Mouse (Mus musculus): ENCODE results near the gene Nme3. TPM values are rescaled to one million over a fixed set of nuclear protein-coding genes. Genes with fewer than 3 reads are reported as not detected.

Gene Nme3
- polyA plus RNA-seq, 1 experiment from 2014 or later = 52.8 TPM

- Histone ChIP-seq H3K36me3 (replicated peaks; ENCODE audit: control insufficient read depth, insufficient read depth, low read depth, low read length) (no peaks in the 10 kb centered on the region; the same call in 1 of the 2 replicates), H3K4me3 (ENCODE audit: low read depth, low read length) (no peak overlapping the region), H3K4me2 (ENCODE audit: low read depth, low read length) (no peak overlapping the region), H3K4me1 (ENCODE audit: control insufficient read depth, insufficient read depth, low read length) (peaks cover 4% of the 10 kb centered on the region), H3K27me3 (ENCODE audit: control insufficient read depth, insufficient read depth, low read length) (no peaks in the 10 kb centered on the region), H3K9me3 (replicated peaks; ENCODE audit: control insufficient read depth, low read length) (no peaks in the 10 kb centered on the region), H3K9ac (replicated peaks; ENCODE audit: low read length) (no peak overlapping the region), H3K27ac (replicated peaks; ENCODE audit: low read depth, low read length) (no peak overlapping the region)
- WGBS = 88% methylated on average over 19 of the region's 19 CpGs
- ATAC-seq (replicated peaks; ENCODE audit: insufficient number of reproducible peaks, low FRiP score, low TSS enrichment, low read depth) = no peak
- DNase-seq (ENCODE audit: low spot score) = no peak
Observed at GRCm38 (mm10) chr17:24890151-24891092, 5.9 kb upstream of the Nme3 start.

GRCm38 (mm10) chr17:24891321-24891720 is 5.0 kb upstream of the Nme3 start:
- Histone ChIP-seq H3K4me3 (ENCODE audit: low read depth, low read length) (no peak overlapping the region), H3K9ac (replicated peaks; ENCODE audit: low read length) (no peak overlapping the region), H3K27ac (replicated peaks; ENCODE audit: low read depth, low read length) (no peak overlapping the region), H3K27me3 (ENCODE audit: control insufficient read depth, insufficient read depth, low read length) (no peaks in the 10 kb centered on the region), H3K4me2 (ENCODE audit: low read depth, low read length) (no peak overlapping the region), H3K4me1 (ENCODE audit: control insufficient read depth, insufficient read depth, low read length) (peaks cover 7% of the 10 kb centered on the region), H3K9me3 (replicated peaks; ENCODE audit: control insufficient read depth, low read length) (no peaks in the 10 kb centered on the region), H3K36me3 (replicated peaks; ENCODE audit: control insufficient read depth, insufficient read depth, low read depth, low read length) (no peaks in the 10 kb centered on the region; the same call in 1 of the 2 replicates)
- 86% methylated on average over 13 of the region's 13 CpGs for WGBS
- ATAC-seq (replicated peaks; ENCODE audit: insufficient number of reproducible peaks, low FRiP score, low TSS enrichment, low read depth) (no peak), DNase-seq (ENCODE audit: low spot score) (no peak)

GRCm38 (mm10) chr17:24892785-24893184 is 3.5 kb upstream of the Nme3 start:
- ATAC-seq (replicated peaks; ENCODE audit: insufficient number of reproducible peaks, low FRiP score, low TSS enrichment, low read depth) = no peak
- H3K4me3 ChIP-seq (ENCODE audit: low read depth, low read length) = no peak overlapping the region; the same call in 1 of the 2 replicates

GRCm38 (mm10) chr17:24893276-24893675 is 3.0 kb upstream of the Nme3 start:
- Histone ChIP-seq H3K9ac (replicated peaks; ENCODE audit: low read length) (no peak overlapping the region), H3K27me3 (ENCODE audit: control insufficient read depth, insufficient read depth, low read length) (no peaks in the 10 kb centered on the region), H3K9me3 (replicated peaks; ENCODE audit: control insufficient read depth, low read length) (no peaks in the 10 kb centered on the region), H3K4me2 (ENCODE audit: low read depth, low read length) (no peak overlapping the region), H3K36me3 (replicated peaks; ENCODE audit: control insufficient read depth, insufficient read depth, low read depth, low read length) (peaks cover 3% of the 10 kb centered on the region), H3K27ac (replicated peaks; ENCODE audit: low read depth, low read length) (no peak overlapping the region), H3K4me1 (ENCODE audit: control insufficient read depth, insufficient read depth, low read length) (peaks cover 9% of the 10 kb centered on the region), H3K4me3 (ENCODE audit: low read depth, low read length) (no peak overlapping the region; the same call in none of the 2 replicates)
- ATAC-seq (replicated peaks; ENCODE audit: insufficient number of reproducible peaks, low FRiP score, low TSS enrichment, low read depth) (no peak), DNase-seq (ENCODE audit: low spot score) (no peak)
- WGBS = 90% methylated on average over 2 of the region's 2 CpGs

More at GRCm38 (mm10) chr17:24892785-24893184, 3.5 kb upstream of the Nme3 start:
- H3K36me3 ChIP-seq (replicated peaks; ENCODE audit: control insufficient read depth, insufficient read depth, low read depth, low read length) = peaks cover 3% of the 10 kb centered on the region
- H3K27me3 ChIP-seq (ENCODE audit: control insufficient read depth, insufficient read depth, low read length) = no peaks in the 10 kb centered on the region
- no peak overlapping the region for H3K4me2 ChIP-seq (ENCODE audit: low read depth, low read length)
- H3K9ac ChIP-seq (replicated peaks; ENCODE audit: low read length) = no peak overlapping the region
- no peak overlapping the region for H3K27ac ChIP-seq (replicated peaks; ENCODE audit: low read depth, low read length)
- 84% methylated on average over 12 of the region's 12 CpGs for WGBS
- H3K9me3 ChIP-seq (replicated peaks; ENCODE audit: control insufficient read depth, low read length) = no peaks in the 10 kb centered on the region
- H3K4me1 ChIP-seq (ENCODE audit: control insufficient read depth, insufficient read depth, low read length) = peaks cover 9% of the 10 kb centered on the region
- no peak for DNase-seq (ENCODE audit: low spot score)

- DNase-seq (ENCODE audit: low spot score) (no peak), ATAC-seq (replicated peaks; ENCODE audit: insufficient number of reproducible peaks, low FRiP score, low TSS enrichment, low read depth) (no peak)
- WGBS = 10% methylated on average over 31 of the region's 31 CpGs
- Histone ChIP-seq H3K27ac (replicated peaks; ENCODE audit: low read depth, low read length) (peak overlapping the region; percentile 62), H3K9me3 (replicated peaks; ENCODE audit: control insufficient read depth, low read length) (no peaks in the 10 kb centered on the region), H3K4me3 (ENCODE audit: low read depth, low read length) (peak overlapping the region; percentile 89), H3K4me1 (ENCODE audit: control insufficient read depth, insufficient read depth, low read length) (peaks cover 9% of the 10 kb centered on the region), H3K27me3 (ENCODE audit: control insufficient read depth, insufficient read depth, low read length) (no peaks in the 10 kb centered on the region), H3K9ac (replicated peaks; ENCODE audit: low read length) (peak overlapping the region; percentile 84), H3K36me3 (replicated peaks; ENCODE audit: control insufficient read depth, insufficient read depth, low read depth, low read length) (peaks cover 12% of the 10 kb centered on the region), H3K4me2 (ENCODE audit: low read depth, low read length) (peak overlapping the region; percentile 95)
Observed at GRCm38 (mm10) chr17:24894061-24894994, 2.0 kb upstream of the Nme3 start.

- H3K27ac ChIP-seq (replicated peaks; ENCODE audit: low read depth, low read length) = peak within 1 kb of the TSS; percentile 62
- no peaks in the 10 kb centered on the region for H3K27me3 ChIP-seq (ENCODE audit: control insufficient read depth, insufficient read depth, low read length)
- under 1% methylated on average over 61 of the region's 62 CpGs for WGBS
- H3K4me1 ChIP-seq (ENCODE audit: control insufficient read depth, insufficient read depth, low read length) = peaks cover 9% of the 10 kb centered on the region
- H3K4me3 ChIP-seq (ENCODE audit: low read depth, low read length) = peak within 1 kb of the TSS; percentile 89
- H3K36me3 ChIP-seq (replicated peaks; ENCODE audit: control insufficient read depth, insufficient read depth, low read depth, low read length) = peaks cover 16% of the 10 kb centered on the region
- peak; percentile 92 for DNase-seq (ENCODE audit: low spot score)
- peak within 1 kb of the TSS; percentile 95 for H3K4me2 ChIP-seq (ENCODE audit: low read depth, low read length)
- no peaks in the 10 kb centered on the region for H3K9me3 ChIP-seq (replicated peaks; ENCODE audit: control insufficient read depth, low read length)
- peak within 1 kb of the TSS; percentile 84 for H3K9ac ChIP-seq (replicated peaks; ENCODE audit: low read length)
- 0 out of 2 replicates have a peak, but pooled peaks have one; percentile 20 for ATAC-seq (replicated peaks; ENCODE audit: insufficient number of reproducible peaks, low FRiP score, low TSS enrichment, low read depth)
Observed at GRCm38 (mm10) chr17:24894995-24895547, 1.2 kb upstream of the Nme3 start, which contains the start of the genes Eme2 and Mrps34. TSS of gene Eme2 (minus strand) at chr17:24895087. TSS of gene Mrps34 (plus strand) at chr17:24895116.

- H3K9me3 ChIP-seq (replicated peaks; ENCODE audit: control insufficient read depth, low read length) = no peaks in the 10 kb centered on the region
- 13% methylated on average over 23 of the region's 23 CpGs for WGBS
- peak overlapping the region; percentile 84 for H3K9ac ChIP-seq (replicated peaks; ENCODE audit: low read length)
- H3K36me3 ChIP-seq (replicated peaks; ENCODE audit: control insufficient read depth, insufficient read depth, low read depth, low read length) = peaks cover 20% of the 10 kb centered on the region
- H3K4me2 ChIP-seq (ENCODE audit: low read depth, low read length) = peak overlapping the region; percentile 95
- H3K4me1 ChIP-seq (ENCODE audit: control insufficient read depth, insufficient read depth, low read length) = peaks cover 9% of the 10 kb centered on the region
- H3K27me3 ChIP-seq (ENCODE audit: control insufficient read depth, insufficient read depth, low read length) = no peaks in the 10 kb centered on the region
- peak overlapping the region; percentile 62; the same call in 1 of the 2 replicates for H3K27ac ChIP-seq (replicated peaks; ENCODE audit: low read depth, low read length)
- no peak for DNase-seq (ENCODE audit: low spot score)
- peak overlapping the region; percentile 89 for H3K4me3 ChIP-seq (ENCODE audit: low read depth, low read length)
- no peak for ATAC-seq (replicated peaks; ENCODE audit: insufficient number of reproducible peaks, low FRiP score, low TSS enrichment, low read depth)
Observed at GRCm38 (mm10) chr17:24895571-24896240, 594 bp upstream of the Nme3 start.
